Mouse (Mus musculus): ENCODE data around the gene Lyzl4. TPM values are rescaled to one million over a fixed set of nuclear protein-coding genes. Genes with fewer than 3 reads are reported as not detected.

The Lyzl4 gene
- polyA plus RNA-seq, 1 experiment from 2014 or later: not detected

DNA sequence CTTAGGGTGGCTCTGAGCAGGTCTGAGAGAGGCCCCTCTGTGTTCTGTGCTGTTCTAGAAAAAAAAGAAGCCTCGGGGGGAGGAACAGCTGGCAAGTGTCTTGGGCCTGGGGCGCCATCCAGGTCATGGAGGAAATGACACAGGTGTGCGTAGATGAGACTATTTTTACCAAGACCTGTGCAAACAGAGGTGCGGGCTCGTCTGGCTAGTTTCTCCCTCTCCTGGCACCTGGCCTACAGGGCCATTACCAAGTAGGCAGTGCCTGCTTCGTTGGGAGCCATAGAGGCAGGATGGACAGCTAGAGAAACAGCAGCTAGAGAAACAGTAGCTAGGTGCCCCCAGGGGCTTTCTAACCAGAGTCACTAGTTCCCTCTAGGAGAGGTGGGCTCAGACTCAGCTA is 8.6 kb downstream of the Lyzl4 start:
- peaks cover 10% of the 10 kb centered on the region; the same call in 1 of the 2 replicates for H3K27me3 ChIP-seq (ENCODE audit: control insufficient read depth, insufficient read depth, low read length)
- no peak for ATAC-seq (ENCODE audit: insufficient number of reproducible peaks, insufficient read depth, low FRiP score, low read depth)
- H3K4me1 ChIP-seq (ENCODE audit: control insufficient read depth in 2 of 2, insufficient read depth in 2 of 2, low read length in 2 of 2): peaks cover 6 to 8% of the 10 kb centered on the region in 2 experiments; a peak in 2 of 4 replicates
- no peak overlapping the region for H3K9ac ChIP-seq (ENCODE audit: low read length)
- 79% methylated on average over 6 of the region's 6 CpGs for WGBS
- H3K4me3 ChIP-seq (ENCODE audit: control insufficient read depth in 1 of 2, insufficient read depth in 1 of 2, low read depth in 1 of 2, low read length in 2 of 2): no peak overlapping the region
- no peaks in the 10 kb centered on the region for H3K9me3 ChIP-seq (ENCODE audit: control insufficient read depth, low read length)
- no peak overlapping the region for H3K4me2 ChIP-seq (ENCODE audit: low read length)
- no peak overlapping the region for H3K27ac ChIP-seq (replicated peaks in 1 of 2; ENCODE audit: control insufficient read depth in 1 of 2, insufficient read depth in 1 of 2, low read depth in 2 of 2, low read length in 2 of 2)
- no peaks in the 10 kb centered on the region for H3K36me3 ChIP-seq (ENCODE audit: control insufficient read depth, insufficient read depth, low read length)

GRCm38 (mm10) chr9:121632891-121633290 is 9.0 kb downstream of the Lyzl4 start:
- no peaks in the 10 kb centered on the region for H3K9me3 ChIP-seq (ENCODE audit: control insufficient read depth, low read length)
- no peak for ATAC-seq (ENCODE audit: insufficient number of reproducible peaks, insufficient read depth, low FRiP score, low read depth)
- no peak overlapping the region for H3K4me3 ChIP-seq (ENCODE audit: control insufficient read depth in 1 of 2, insufficient read depth in 1 of 2, low read depth in 1 of 2, low read length in 2 of 2)
- peaks cover 10% of the 10 kb centered on the region; the same call in 1 of the 2 replicates for H3K27me3 ChIP-seq (ENCODE audit: control insufficient read depth, insufficient read depth, low read length)
- 89% methylated on average over 10 of the region's 10 CpGs for WGBS
- no peaks in the 10 kb centered on the region for H3K36me3 ChIP-seq (ENCODE audit: control insufficient read depth, insufficient read depth, low read length)
- no peak overlapping the region for H3K27ac ChIP-seq (replicated peaks in 1 of 2; ENCODE audit: control insufficient read depth in 1 of 2, insufficient read depth in 1 of 2, low read depth in 2 of 2, low read length in 2 of 2)
- peaks cover 6 to 8% of the 10 kb centered on the region in 2 experiments; a peak in 2 of 4 replicates for H3K4me1 ChIP-seq (ENCODE audit: control insufficient read depth in 2 of 2, insufficient read depth in 2 of 2, low read length in 2 of 2)
- no peak overlapping the region for H3K4me2 ChIP-seq (ENCODE audit: low read length)
- H3K9ac ChIP-seq (ENCODE audit: low read length): no peak overlapping the region

- Histone ChIP-seq H3K4me2 (ENCODE audit: low read length) (no peak overlapping the region), H3K36me3 (ENCODE audit: control insufficient read depth, insufficient read depth, low read length) (no peaks in the 10 kb centered on the region), H3K9me3 (ENCODE audit: control insufficient read depth, low read length) (no peaks in the 10 kb centered on the region), H3K4me1 (ENCODE audit: control insufficient read depth in 2 of 2, insufficient read depth in 2 of 2, low read length in 2 of 2) (peaks cover 6 to 8% of the 10 kb centered on the region in 2 experiments; a peak in 2 of 4 replicates), H3K9ac (ENCODE audit: low read length) (no peak overlapping the region), H3K4me3 (ENCODE audit: control insufficient read depth in 1 of 2, insufficient read depth in 1 of 2, low read depth in 1 of 2, low read length in 2 of 2) (no peak overlapping the region), H3K27me3 (ENCODE audit: control insufficient read depth, insufficient read depth, low read length) (peaks cover 10% of the 10 kb centered on the region; the same call in 1 of the 2 replicates), H3K27ac (replicated peaks in 1 of 2; ENCODE audit: control insufficient read depth in 1 of 2, insufficient read depth in 1 of 2, low read depth in 2 of 2, low read length in 2 of 2) (no peak overlapping the region)
- ATAC-seq (ENCODE audit: insufficient number of reproducible peaks, insufficient read depth, low FRiP score, low read depth): no peak
- 19% methylated on average over 4 of the region's 4 CpGs for WGBS
Observed at GRCm38 (mm10) chr9:121631946-121632345, 9.9 kb downstream of the Lyzl4 start.

DNA sequence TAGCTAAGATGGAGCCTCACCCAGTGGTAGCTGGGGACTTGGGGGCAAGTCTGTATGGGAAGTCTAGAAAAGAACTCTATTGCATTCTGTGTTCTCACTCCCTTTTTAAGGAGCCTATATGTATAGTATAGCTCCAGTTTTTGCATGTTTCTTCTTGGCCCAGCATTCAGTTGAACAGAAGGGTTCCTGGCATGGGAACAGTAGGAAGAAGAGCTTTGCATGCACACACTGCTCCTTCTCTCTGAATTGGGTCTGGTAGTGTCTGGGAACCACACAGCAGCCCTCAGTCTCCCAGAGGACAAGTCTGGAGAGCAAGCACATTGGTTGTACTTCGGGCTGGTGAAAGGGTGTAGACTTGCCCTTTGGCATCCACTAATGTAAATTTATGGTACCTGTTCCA is 11.3 kb downstream of the Lyzl4 start:
- WGBS: 89% methylated on average over 1 of the region's 1 CpGs

GRCm38 (mm10) chr9:121624920-121625319 is 17.0 kb downstream of the Lyzl4 start:
- 0 out of 4 replicates have a peak, but pooled peaks cover 0 to 3% of the 10 kb centered on the region in 2 experiments for H3K4me1 ChIP-seq (ENCODE audit: control insufficient read depth in 2 of 2, insufficient read depth in 2 of 2, low read length in 2 of 2)
- H3K36me3 ChIP-seq (ENCODE audit: control insufficient read depth, insufficient read depth, low read length): no peaks in the 10 kb centered on the region
- 90% methylated on average over 2 of the region's 2 CpGs for WGBS
- H3K4me2 ChIP-seq (ENCODE audit: low read length): no peak overlapping the region
- H3K9me3 ChIP-seq (ENCODE audit: control insufficient read depth, low read length): no peaks in the 10 kb centered on the region
- H3K9ac ChIP-seq (ENCODE audit: low read length): no peak overlapping the region
- no peak for ATAC-seq (ENCODE audit: insufficient number of reproducible peaks, insufficient read depth, low FRiP score, low read depth)
- H3K27ac ChIP-seq (replicated peaks in 1 of 2; ENCODE audit: control insufficient read depth in 1 of 2, insufficient read depth in 1 of 2, low read depth in 2 of 2, low read length in 2 of 2): no peak overlapping the region
- no peaks in the 10 kb centered on the region for H3K27me3 ChIP-seq (ENCODE audit: control insufficient read depth, insufficient read depth, low read length)
- H3K4me3 ChIP-seq (ENCODE audit: control insufficient read depth in 1 of 2, insufficient read depth in 1 of 2, low read depth in 1 of 2, low read length in 2 of 2): no peak overlapping the region

More for the DNA sequence above, 11.3 kb downstream of the Lyzl4 start:
- no peaks in the 10 kb centered on the region for H3K9me3 ChIP-seq (ENCODE audit: control insufficient read depth, low read length)
- H3K36me3 ChIP-seq (ENCODE audit: control insufficient read depth, insufficient read depth, low read length): no peaks in the 10 kb centered on the region
- H3K4me3 ChIP-seq (ENCODE audit: control insufficient read depth in 1 of 2, insufficient read depth in 1 of 2, low read depth in 1 of 2, low read length in 2 of 2): no peak overlapping the region
- peaks cover 6 to 8% of the 10 kb centered on the region in 2 experiments; a peak in 2 of 4 replicates for H3K4me1 ChIP-seq (ENCODE audit: control insufficient read depth in 2 of 2, insufficient read depth in 2 of 2, low read length in 2 of 2)
- no peak for ATAC-seq (ENCODE audit: insufficient number of reproducible peaks, insufficient read depth, low FRiP score, low read depth)
- H3K9ac ChIP-seq (ENCODE audit: low read length): no peak overlapping the region
- H3K27ac ChIP-seq (replicated peaks in 1 of 2; ENCODE audit: control insufficient read depth in 1 of 2, insufficient read depth in 1 of 2, low read depth in 2 of 2, low read length in 2 of 2): no peak overlapping the region
- no peak overlapping the region for H3K4me2 ChIP-seq (ENCODE audit: low read length)
- H3K27me3 ChIP-seq (ENCODE audit: control insufficient read depth, insufficient read depth, low read length): no peaks in the 10 kb centered on the region

DNA sequence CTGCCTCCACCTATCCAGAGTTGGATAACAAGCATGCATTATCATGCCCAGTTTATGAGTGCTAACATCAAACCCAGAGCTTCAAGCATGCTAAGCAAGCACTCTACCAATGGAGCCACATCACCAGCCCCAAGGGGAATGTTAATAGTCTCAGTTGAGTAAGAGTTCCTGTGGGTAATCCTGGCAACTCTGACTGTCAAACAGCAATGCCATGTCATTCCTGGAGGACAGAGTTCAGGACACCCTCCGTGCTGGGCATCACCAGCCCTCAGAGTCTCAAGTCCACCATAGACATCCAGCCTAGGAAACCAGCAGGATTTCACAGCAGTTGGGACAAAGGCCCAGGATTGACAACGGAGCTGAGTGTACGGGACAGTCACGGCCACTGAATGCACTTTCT is 18.7 kb downstream of the Lyzl4 start:
- Histone ChIP-seq H3K4me3 (ENCODE audit: control insufficient read depth in 1 of 2, insufficient read depth in 1 of 2, low read depth in 1 of 2, low read length in 2 of 2) (no peak overlapping the region), H3K27me3 (ENCODE audit: control insufficient read depth, insufficient read depth, low read length) (no peaks in the 10 kb centered on the region), H3K9me3 (ENCODE audit: control insufficient read depth, low read length) (no peaks in the 10 kb centered on the region), H3K4me1 (ENCODE audit: control insufficient read depth in 2 of 2, insufficient read depth in 2 of 2, low read length in 2 of 2) (0 out of 4 replicates have a peak, but pooled peaks cover 0 to 3% of the 10 kb centered on the region in 2 experiments), H3K27ac (replicated peaks in 1 of 2; ENCODE audit: control insufficient read depth in 1 of 2, insufficient read depth in 1 of 2, low read depth in 2 of 2, low read length in 2 of 2) (no peak overlapping the region), H3K9ac (ENCODE audit: low read length) (no peak overlapping the region), H3K36me3 (ENCODE audit: control insufficient read depth, insufficient read depth, low read length) (no peaks in the 10 kb centered on the region), H3K4me2 (ENCODE audit: low read length) (no peak overlapping the region)
- WGBS: 91% methylated on average over 4 of the region's 4 CpGs
- ATAC-seq (ENCODE audit: insufficient number of reproducible peaks, insufficient read depth, low FRiP score, low read depth): no peak

DNA sequence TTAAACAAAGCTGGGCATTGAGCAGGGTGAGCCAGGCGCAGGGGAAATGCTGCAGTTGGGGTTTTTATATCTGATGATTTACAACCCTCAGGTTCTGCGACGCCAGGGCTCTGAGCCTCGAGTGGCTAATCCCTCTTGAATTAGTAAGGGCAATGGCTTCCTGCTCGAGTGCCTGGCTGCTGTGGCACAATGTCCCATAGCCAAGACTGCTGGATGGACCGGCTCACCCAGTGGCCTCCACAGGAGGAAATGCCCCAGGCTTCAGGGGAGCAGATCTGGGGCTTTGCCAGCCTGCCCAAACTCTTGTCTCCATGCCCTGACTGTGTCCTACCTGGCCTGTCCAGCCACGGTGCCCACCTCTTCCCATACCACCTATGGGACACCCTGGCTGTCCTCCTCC is 22.5 kb downstream of the Lyzl4 start:
- H3K4me3 ChIP-seq (ENCODE audit: control insufficient read depth in 1 of 2, insufficient read depth in 1 of 2, low read depth in 1 of 2, low read length in 2 of 2): no peak overlapping the region
- no peaks in the 10 kb centered on the region for H3K9me3 ChIP-seq (ENCODE audit: control insufficient read depth, low read length)
- ATAC-seq (ENCODE audit: insufficient number of reproducible peaks, insufficient read depth, low FRiP score, low read depth): no peak
- WGBS: 57% methylated on average over 7 of the region's 7 CpGs
- peaks cover 3% of the 10 kb centered on the region for H3K27me3 ChIP-seq (ENCODE audit: control insufficient read depth, insufficient read depth, low read length)
- H3K9ac ChIP-seq (ENCODE audit: low read length): no peak overlapping the region
- H3K4me1 ChIP-seq (ENCODE audit: control insufficient read depth in 2 of 2, insufficient read depth in 2 of 2, low read length in 2 of 2): peaks cover 0 to 3% of the 10 kb centered on the region in 2 experiments; a peak in 1 of 4 replicates
- H3K4me2 ChIP-seq (ENCODE audit: low read length): no peak overlapping the region
- no peaks in the 10 kb centered on the region for H3K36me3 ChIP-seq (ENCODE audit: control insufficient read depth, insufficient read depth, low read length)
- no peak overlapping the region for H3K27ac ChIP-seq (replicated peaks in 1 of 2; ENCODE audit: control insufficient read depth in 1 of 2, insufficient read depth in 1 of 2, low read depth in 2 of 2, low read length in 2 of 2)

DNA sequence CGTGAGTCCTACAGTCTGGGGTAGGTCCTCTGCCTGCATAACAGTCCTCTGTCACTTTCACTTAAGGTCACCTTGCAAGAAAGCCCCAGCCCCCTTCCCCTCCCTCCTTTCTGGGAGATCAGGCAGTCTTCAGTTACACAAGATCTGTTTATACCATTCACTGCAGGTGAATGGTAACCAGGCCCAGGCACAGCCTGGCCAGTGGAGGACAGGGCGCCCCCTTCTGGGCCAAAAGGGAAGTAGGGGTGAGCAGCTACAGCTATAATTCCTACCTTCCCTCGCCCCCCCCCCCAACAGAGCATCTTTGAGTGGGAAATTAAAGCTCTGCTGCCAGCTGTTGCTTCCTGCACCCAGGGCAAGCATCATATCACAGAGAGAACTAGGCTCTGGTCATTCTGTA is 25.4 kb downstream of the Lyzl4 start:
- no peak for ATAC-seq (ENCODE audit: insufficient number of reproducible peaks, insufficient read depth, low FRiP score, low read depth)
- Histone ChIP-seq H3K27me3 (ENCODE audit: control insufficient read depth, insufficient read depth, low read length) (peaks cover 3% of the 10 kb centered on the region), H3K4me1 (ENCODE audit: control insufficient read depth in 2 of 2, insufficient read depth in 2 of 2, low read length in 2 of 2) (peaks cover 8 to 9% of the 10 kb centered on the region in 2 experiments), H3K4me3 (ENCODE audit: control insufficient read depth in 1 of 2, insufficient read depth in 1 of 2, low read depth in 1 of 2, low read length in 2 of 2) (no peak overlapping the region), H3K27ac (replicated peaks in 1 of 2; ENCODE audit: control insufficient read depth in 1 of 2, insufficient read depth in 1 of 2, low read depth in 2 of 2, low read length in 2 of 2) (no peak overlapping the region), H3K4me2 (ENCODE audit: low read length) (no peak overlapping the region), H3K36me3 (ENCODE audit: control insufficient read depth, insufficient read depth, low read length) (no peaks in the 10 kb centered on the region), H3K9me3 (ENCODE audit: control insufficient read depth, low read length) (no peaks in the 10 kb centered on the region), H3K9ac (ENCODE audit: low read length) (no peak overlapping the region)
- 49% methylated on average over 3 of the region's 3 CpGs for WGBS

Data from heart, embryonic 14.5 days (tissue).